Mouse (Mus musculus): Measurements from ENCODE around the gene Nr2c2. TPM values are rescaled to one million over a fixed set of nuclear protein-coding genes. Genes with fewer than 3 reads are reported as not detected.

The Nr2c2 gene
- polyA plus RNA-seq, 1 experiment from 2014 or later: 4.9 TPM

DNA sequence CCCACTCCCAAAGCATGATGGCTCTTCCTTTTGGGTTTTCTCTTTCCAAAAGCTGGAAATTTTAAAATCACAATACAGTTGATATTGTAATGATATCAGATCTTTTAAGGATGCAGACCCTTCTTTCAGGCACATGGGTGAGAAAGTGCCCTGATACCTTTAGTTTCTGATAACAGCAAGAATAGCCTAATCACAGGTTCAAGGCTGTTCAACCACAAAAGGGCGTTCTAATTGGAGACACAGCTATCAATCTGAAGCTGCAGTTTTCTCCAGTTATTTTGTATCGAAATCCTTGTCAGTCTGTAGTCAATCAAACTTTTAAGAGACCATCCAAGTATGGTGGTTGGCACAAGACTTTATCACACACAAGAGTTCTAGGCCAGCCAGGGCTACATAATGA lies 2.7 kb downstream of the Nr2c2 start:
- no peak for ATAC-seq
- H3K36me3 ChIP-seq (replicated peaks; ENCODE audit: insufficient read depth, low read length): no peaks in the 10 kb centered on the region
- no peaks in the 10 kb centered on the region for H3K27me3 ChIP-seq (ENCODE audit: insufficient read depth, low read length)
- H3K4me3 ChIP-seq (ENCODE audit: low read depth, low read length): no peak overlapping the region
- DNase-seq: no peak
- no peak overlapping the region for H3K27ac ChIP-seq (ENCODE audit: low read depth)
- H3K4me1 ChIP-seq (ENCODE audit: insufficient read depth): peaks cover 40% of the 10 kb centered on the region
- no peak overlapping the region for H3K9ac ChIP-seq (replicated peaks)
- 46% methylated on average over 2 of the region's 2 CpGs for WGBS (ENCODE audit: insufficient replicate concordance)
- no peak overlapping the region for H3K4me2 ChIP-seq (ENCODE audit: low read depth, low read length)
- TF ChIP-seq CTCF (IDR thresholded peaks at IDR 0.05; ENCODE audit: low read depth) (no peak), EP300 (IDR thresholded peaks at IDR 0.05; ENCODE audit: low read depth) (no peak)
- no peaks in the 10 kb centered on the region for H3K9me3 ChIP-seq (ENCODE audit: low read length)

DNA sequence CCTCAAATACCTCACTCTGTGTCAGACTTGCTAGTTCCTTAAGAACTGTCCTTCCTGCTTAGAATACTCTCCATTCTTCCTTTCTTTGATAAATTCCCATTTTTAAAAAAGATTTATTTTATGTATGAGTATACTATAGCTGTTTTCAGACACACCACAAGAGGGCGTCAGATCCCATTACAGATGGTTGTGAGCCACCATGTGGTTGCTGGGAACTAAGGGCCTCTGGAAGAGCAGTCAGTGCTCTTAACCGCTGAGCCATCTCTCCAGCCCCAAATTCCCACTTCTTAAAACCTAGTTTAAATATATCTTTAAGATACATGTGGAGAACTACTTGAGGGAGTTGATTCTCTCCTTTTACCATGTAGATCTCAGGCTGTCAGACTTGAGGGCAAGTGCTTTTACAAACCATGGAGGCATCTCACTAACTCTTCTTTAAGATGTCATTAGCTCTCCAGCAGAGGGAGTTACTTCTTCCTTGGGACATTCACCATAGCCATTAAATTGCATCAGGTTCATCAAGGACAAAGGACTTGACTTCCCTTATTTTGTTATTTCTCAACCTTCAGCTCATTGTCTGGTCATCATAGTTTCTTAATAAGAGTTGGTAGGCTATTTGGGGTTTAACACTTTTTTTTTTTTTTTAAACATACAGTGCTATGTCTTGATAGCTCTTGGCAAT lies 9.6 kb downstream of the Nr2c2 start:
- no peak for ATAC-seq
- Histone ChIP-seq H3K27me3 (ENCODE audit: insufficient read depth, low read length) (no peaks in the 10 kb centered on the region), H3K36me3 (replicated peaks; ENCODE audit: insufficient read depth, low read length) (no peaks in the 10 kb centered on the region), H3K4me1 (ENCODE audit: insufficient read depth) (peaks cover 13% of the 10 kb centered on the region), H3K9me3 (ENCODE audit: low read length) (no peaks in the 10 kb centered on the region), H3K4me3 (ENCODE audit: low read depth, low read length) (no peak overlapping the region), H3K27ac (ENCODE audit: low read depth) (no peak overlapping the region), H3K4me2 (ENCODE audit: low read depth, low read length) (no peak overlapping the region), H3K9ac (replicated peaks) (no peak overlapping the region)
- WGBS (ENCODE audit: insufficient replicate concordance): 71% methylated on average over 2 of the region's 2 CpGs
- TF ChIP-seq EP300 (IDR thresholded peaks at IDR 0.05; ENCODE audit: low read depth) (no peak), CTCF (IDR thresholded peaks at IDR 0.05; ENCODE audit: low read depth) (peak; percentile 45)
- no peak for DNase-seq

DNA sequence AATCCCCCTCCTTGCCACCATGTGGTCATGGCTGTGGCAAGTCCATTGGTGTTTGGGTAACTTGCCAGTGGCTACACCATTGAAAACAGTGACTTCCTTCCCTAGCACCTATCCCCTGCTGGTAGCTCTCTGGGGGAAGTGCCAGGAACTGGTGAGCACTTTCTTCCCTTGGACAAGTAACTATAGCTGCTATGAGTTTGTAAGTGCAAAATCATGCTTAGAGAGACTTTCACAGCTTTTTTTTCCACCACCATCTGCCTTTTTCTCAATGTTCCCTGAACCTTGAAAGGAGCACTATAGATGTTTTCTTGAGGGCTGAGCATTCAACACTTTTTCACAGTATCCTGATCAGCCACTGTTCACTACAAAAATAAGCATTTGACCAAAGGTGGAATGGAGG lies 33.4 kb downstream of the Nr2c2 start:
- Histone ChIP-seq H3K4me2 (ENCODE audit: low read depth, low read length) (no peak overlapping the region), H3K27me3 (ENCODE audit: insufficient read depth, low read length) (no peaks in the 10 kb centered on the region), H3K27ac (ENCODE audit: low read depth) (no peak overlapping the region), H3K9ac (replicated peaks) (no peak overlapping the region), H3K4me3 (ENCODE audit: low read depth, low read length) (no peak overlapping the region), H3K36me3 (replicated peaks; ENCODE audit: insufficient read depth, low read length) (no peaks in the 10 kb centered on the region), H3K4me1 (ENCODE audit: insufficient read depth) (peaks cover 2% of the 10 kb centered on the region; the same call in 1 of the 2 replicates), H3K9me3 (ENCODE audit: low read length) (no peaks in the 10 kb centered on the region)
- ATAC-seq: no peak
- TF ChIP-seq EP300 (IDR thresholded peaks at IDR 0.05; ENCODE audit: low read depth) (no peak), CTCF (IDR thresholded peaks at IDR 0.05; ENCODE audit: low read depth) (no peak)
- DNase-seq: no peak

DNA sequence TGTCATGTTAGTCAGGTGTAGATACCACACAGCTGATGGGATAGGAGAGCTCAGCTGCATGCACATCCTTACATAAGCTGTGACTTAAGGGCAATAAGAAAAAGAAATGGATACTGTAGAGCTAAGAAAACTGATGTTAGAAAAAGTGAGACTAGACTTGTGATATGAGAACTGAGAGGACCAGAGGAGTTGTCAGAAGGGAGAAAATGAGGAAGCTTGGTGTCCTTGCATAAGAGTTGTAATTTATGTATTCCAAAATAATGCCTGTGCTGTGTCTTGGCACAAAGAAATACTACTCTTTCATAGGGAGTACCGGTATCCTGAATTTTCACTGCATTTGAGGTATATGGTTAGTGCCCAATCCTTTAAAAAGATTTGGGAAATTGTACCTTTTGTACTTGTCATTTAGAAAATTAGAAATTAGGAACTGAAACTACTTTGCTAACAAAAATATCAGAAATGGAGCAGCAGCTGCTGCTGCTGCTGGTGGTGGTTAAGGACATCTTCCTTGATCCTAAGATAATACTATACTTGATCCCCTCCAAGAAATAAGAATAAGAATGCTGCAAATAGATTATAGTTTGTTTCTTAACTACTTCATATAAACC lies 35.8 kb downstream of the Nr2c2 start:
- ATAC-seq (no peak), DNase-seq (no peak)
- TF ChIP-seq CTCF (IDR thresholded peaks at IDR 0.05; ENCODE audit: low read depth) (no peak), EP300 (IDR thresholded peaks at IDR 0.05; ENCODE audit: low read depth) (no peak)
- Histone ChIP-seq H3K27me3 (ENCODE audit: insufficient read depth, low read length) (no peaks in the 10 kb centered on the region), H3K4me3 (ENCODE audit: low read depth, low read length) (no peak overlapping the region), H3K4me1 (ENCODE audit: insufficient read depth) (peaks cover 12% of the 10 kb centered on the region), H3K9me3 (ENCODE audit: low read length) (no peaks in the 10 kb centered on the region), H3K4me2 (ENCODE audit: low read depth, low read length) (no peak overlapping the region), H3K27ac (ENCODE audit: low read depth) (no peak overlapping the region), H3K36me3 (replicated peaks; ENCODE audit: insufficient read depth, low read length) (no peaks in the 10 kb centered on the region), H3K9ac (replicated peaks) (no peak overlapping the region)
- 52% methylated on average over 1 of the region's 1 CpGs for WGBS (ENCODE audit: insufficient replicate concordance)

DNA sequence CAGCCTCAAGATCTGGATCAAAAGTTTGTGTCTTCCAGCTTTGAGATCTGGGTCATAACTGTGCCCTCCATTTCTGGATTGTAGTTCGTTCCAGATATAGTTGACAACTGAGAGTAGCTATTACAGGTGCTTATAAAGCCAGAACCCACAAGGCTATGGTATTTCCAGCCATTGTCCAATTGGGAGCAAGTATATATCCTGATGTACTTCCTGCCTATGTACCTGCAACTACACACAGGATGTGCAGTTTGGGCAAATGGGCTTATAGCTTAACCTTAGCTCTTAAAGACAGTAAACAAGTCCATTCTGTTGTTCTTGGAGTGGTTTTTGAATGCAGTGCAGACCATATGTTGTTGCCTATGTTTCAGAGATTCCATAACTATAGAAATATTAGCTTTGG lies 40.3 kb downstream of the Nr2c2 start:
- no peaks in the 10 kb centered on the region for H3K36me3 ChIP-seq (replicated peaks; ENCODE audit: insufficient read depth, low read length)
- DNase-seq: no peak
- no peak overlapping the region for H3K27ac ChIP-seq (ENCODE audit: low read depth)
- WGBS (ENCODE audit: insufficient replicate concordance): 88% methylated on average over 1 of the region's 1 CpGs
- H3K27me3 ChIP-seq (ENCODE audit: insufficient read depth, low read length): no peaks in the 10 kb centered on the region
- peaks cover 14% of the 10 kb centered on the region for H3K4me1 ChIP-seq (ENCODE audit: insufficient read depth)
- no peak for ATAC-seq
- no peaks in the 10 kb centered on the region for H3K9me3 ChIP-seq (ENCODE audit: low read length)
- no peak overlapping the region for H3K4me3 ChIP-seq (ENCODE audit: low read depth, low read length)
- H3K9ac ChIP-seq (replicated peaks): no peak overlapping the region
- TF ChIP-seq EP300 (IDR thresholded peaks at IDR 0.05; ENCODE audit: low read depth) (no peak), CTCF (IDR thresholded peaks at IDR 0.05; ENCODE audit: low read depth) (no peak)
- no peak overlapping the region for H3K4me2 ChIP-seq (ENCODE audit: low read depth, low read length)

DNA sequence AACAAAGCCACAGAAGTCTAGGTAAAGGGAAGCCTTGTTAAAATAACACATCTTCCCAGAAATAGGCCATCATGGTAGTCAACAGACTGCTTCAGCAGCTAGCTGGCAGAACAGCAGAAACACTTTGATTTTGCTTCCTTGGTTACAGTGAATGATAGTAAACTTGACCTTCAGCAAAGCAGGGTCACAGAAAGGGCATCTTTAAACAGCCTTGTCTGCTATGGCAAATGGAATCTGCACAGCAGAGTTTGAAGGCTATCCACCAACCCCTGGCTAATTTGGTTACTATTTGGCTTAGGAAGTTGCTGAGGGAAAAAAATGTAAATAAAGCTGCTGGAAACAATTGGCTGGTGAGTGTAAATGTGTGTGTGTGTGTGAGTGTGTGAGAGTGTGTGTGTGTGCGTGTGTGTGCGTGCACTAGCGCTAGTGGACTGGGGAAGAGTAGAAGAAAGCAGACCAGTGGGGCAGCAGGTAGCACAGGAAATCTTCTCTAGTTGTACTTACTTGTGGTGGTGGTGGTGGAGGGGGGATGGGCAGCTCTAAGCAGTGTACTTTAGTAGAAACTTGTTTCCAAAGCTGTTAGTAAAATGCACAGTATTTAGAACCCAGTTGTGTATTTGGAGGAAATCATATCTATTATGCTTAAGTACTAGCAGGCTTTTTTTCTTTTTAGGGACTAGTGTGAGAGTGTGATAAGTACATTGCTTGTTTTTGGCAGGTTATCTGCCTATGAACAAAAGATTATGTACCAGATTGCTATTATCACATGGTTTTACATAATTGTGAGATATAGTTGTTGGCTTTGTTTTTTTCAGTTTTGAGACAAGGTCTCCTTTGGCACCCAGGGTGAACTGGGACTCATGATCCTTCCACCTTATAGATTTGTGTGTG lies 41.1 kb downstream of the Nr2c2 start:
- no peak overlapping the region for H3K27ac ChIP-seq (ENCODE audit: low read depth)
- ATAC-seq (no peak), DNase-seq (no peak)
- H3K36me3 ChIP-seq (replicated peaks; ENCODE audit: insufficient read depth, low read length): no peaks in the 10 kb centered on the region
- no peak overlapping the region for H3K9ac ChIP-seq (replicated peaks)
- H3K9me3 ChIP-seq (ENCODE audit: low read length): no peaks in the 10 kb centered on the region
- no peak overlapping the region for H3K4me2 ChIP-seq (ENCODE audit: low read depth, low read length)
- no peak for TF ChIP-seq CTCF (IDR thresholded peaks at IDR 0.05; ENCODE audit: low read depth)
- TF ChIP-seq EP300 (IDR thresholded peaks at IDR 0.05; ENCODE audit: low read depth): no peak
- H3K27me3 ChIP-seq (ENCODE audit: insufficient read depth, low read length): no peaks in the 10 kb centered on the region
- H3K4me3 ChIP-seq (ENCODE audit: low read depth, low read length): no peak overlapping the region
- peaks cover 14% of the 10 kb centered on the region for H3K4me1 ChIP-seq (ENCODE audit: insufficient read depth)
- WGBS (ENCODE audit: insufficient replicate concordance): 66% methylated on average over 3 of the region's 3 CpGs

Data from liver, postnatal 0 days (tissue).